Mouse (Mus musculus) gonadal fat pad, adult 2 months (tissue): Measurements from ENCODE around the gene Abcb1b. TPM values are rescaled to one million over a fixed set of nuclear protein-coding genes. Genes with fewer than 3 reads are reported as not detected.
"Not testable (repeated sequence)": the region's sequence is repeated elsewhere in the genome, so short reads cannot be mapped to it uniquely, and the experiment has no call there.

Experiments
- DNase-seq: peaks from one replicate; pipeline ENCODE4 v3.0.0-alpha.2; 2012; ENCODE audit warnings: low read depth
- polyA plus RNA-seq: library from polyadenylated mRNA; depleted of rRNA; stranded (reverse); fragments of >200 nt; gene quantifications from 2 replicates; pipeline ENCODE4 v1.2.3, GENCODE M21; 2012; rRNA removed

Gene Abcb1b
- polyA plus RNA-seq = 2.6 and 4.4 TPM in 2 replicates

DNA sequence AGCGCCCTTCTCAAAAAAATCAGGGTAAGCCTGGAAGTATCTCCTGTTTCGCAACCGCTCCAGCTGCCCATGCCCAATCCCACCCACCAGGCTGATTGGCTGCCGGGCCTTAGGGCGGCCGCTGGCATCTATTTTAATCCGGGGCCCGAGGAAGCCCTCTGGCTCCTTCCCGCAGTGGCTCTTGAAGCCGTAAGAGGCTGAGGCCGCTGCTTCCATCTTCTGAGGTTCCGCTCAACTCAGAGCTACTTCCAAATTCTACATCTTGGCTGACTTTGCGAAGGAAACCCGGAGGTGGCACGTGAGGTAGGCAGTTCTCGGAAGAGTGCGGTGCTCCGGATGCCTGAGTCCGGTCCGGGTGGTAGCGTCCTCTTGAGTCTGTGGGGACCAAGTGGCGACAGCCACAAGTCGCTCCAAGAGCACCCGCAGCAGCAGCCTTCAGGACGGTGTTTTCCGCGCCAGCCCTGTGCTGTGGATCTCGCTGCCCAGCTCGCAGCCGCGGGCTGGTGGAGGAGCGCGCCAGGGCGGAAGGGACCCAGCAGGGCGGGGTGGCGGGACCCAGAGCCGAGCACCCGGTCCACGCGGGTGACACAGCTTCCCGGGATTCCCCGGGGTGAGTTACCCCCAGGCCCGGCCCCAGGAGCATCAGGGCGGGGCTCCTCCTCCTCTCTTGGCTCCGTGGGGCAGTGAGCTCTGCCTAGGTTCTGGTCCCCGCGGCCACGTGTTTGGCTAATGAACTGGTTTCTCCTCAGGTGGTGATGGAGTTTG lies at the start of gene Abcb1b:
Gene Abcb1b, plus strand, starts transcription at position 161 of the 765 bp plus-strand sequence.
- peak; percentile 9 for DNase-seq

DNA sequence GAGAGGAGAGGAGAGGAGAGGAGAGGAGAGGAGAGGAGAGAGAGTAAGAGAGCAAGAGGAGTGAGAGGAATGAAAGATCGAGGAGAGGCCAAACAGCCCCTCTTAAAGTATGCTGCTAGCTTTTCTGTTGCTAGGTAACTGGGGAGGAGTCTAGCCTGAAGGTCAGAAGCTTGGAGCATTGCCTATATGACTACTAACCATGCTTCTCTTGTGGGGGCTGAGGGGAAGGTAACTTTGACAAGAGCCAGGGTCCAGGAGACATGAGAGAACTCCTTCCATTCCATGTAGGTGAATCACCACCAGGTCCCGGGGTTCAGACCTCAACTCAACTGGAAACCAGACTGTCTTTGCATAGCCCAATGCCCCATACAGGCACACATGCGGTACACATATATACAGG lies 25.1 kb upstream of the Abcb1b start:
- no peak for DNase-seq

DNA sequence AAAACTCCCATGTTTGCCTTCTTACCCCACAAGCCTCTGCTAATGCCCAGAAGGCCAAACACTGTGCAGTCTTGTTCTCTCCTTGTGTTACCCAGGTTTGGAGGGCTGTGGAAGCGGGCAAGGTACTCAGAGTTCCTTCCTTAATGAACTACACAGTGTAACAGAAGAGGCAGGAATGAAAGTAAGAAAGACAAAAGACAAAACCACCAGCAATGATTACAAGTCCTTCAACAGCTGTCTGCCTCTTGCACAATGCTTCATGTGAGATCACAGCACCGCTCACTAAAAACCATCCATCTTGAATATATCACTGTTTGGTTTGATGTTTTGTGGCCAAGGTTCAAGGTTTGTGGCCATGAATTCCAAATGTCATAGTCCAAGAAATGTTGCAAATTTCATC lies 19.6 kb upstream of the Abcb1b start:
- DNase-seq = no peak

DNA sequence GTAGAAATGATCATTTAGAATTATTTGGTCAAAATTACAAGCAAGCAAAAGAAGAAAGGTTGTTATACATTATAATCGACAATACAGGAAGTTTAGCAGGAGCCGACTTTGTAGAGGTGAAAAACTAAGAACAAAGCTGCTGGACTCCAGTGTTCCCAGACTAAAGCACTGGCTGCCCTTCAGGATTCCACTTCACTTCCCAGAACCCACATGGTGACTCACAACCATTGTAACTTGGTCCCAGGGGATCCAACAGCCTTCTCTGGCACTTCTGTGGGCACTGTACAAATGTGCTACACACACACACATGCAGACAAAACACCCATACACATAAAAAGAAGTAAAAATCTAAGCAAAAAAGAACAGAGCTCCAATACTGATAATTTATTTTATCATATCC lies 19.2 kb upstream of the Abcb1b start:
- no peak for DNase-seq

DNA sequence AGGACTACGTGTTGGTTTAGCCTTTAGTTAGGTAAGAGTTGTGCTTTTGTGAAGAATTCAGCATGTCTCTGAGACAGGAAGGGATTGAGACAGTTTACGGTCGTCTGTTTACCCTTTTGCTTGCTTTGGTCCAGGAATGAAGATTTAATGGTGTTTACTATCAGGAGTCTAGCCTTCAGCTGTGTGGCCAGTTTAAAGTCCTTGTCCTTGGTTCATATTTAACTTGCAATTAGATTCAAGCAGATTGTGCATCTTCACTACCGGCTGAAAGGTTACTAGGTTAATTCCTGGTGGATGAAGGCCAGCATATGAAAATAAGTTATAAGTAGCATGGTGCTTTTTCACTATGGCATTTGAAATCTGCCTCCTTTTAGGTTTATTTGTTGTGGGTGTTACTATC lies 5.7 kb upstream of the Abcb1b start:
- no peak for DNase-seq

DNA sequence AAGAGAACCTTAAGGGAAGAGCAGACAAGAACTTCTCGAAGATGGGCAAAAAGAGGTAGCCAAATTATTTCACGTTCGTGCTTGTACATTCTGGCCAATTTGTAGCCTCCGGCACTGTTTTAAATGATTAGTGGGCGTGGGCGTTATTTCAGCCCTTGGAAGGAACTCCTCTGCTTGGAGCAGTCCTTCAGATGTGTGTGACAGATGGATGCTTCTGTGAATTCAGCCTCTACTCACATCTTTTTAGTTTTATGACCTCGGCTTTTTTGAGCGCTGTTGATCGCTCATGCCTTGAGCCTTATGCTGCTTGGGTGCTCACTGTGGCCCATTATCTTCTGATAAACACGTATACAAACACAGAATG lies 787 bp downstream of the Abcb1b start:
- DNase-seq = no peak

DNA sequence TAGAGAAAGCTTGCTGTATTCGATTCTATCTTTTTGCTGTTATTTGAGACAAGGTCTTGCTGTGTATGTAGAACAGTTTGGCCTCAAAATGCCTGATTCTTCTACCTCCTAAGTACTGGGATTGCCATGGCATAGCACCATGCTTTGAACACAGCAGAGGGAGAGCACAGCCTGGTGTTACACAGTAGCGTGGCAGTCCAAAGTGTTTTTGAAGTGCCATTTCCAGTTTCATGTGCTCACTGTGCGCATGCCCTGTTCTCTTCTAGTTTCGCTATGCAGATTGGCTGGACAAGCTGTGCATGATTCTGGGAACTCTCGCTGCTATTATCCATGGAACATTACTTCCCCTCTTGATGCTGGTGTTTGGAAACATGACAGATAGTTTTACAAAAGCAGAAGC lies 7.8 kb downstream of the Abcb1b start:
- no peak for DNase-seq

DNA sequence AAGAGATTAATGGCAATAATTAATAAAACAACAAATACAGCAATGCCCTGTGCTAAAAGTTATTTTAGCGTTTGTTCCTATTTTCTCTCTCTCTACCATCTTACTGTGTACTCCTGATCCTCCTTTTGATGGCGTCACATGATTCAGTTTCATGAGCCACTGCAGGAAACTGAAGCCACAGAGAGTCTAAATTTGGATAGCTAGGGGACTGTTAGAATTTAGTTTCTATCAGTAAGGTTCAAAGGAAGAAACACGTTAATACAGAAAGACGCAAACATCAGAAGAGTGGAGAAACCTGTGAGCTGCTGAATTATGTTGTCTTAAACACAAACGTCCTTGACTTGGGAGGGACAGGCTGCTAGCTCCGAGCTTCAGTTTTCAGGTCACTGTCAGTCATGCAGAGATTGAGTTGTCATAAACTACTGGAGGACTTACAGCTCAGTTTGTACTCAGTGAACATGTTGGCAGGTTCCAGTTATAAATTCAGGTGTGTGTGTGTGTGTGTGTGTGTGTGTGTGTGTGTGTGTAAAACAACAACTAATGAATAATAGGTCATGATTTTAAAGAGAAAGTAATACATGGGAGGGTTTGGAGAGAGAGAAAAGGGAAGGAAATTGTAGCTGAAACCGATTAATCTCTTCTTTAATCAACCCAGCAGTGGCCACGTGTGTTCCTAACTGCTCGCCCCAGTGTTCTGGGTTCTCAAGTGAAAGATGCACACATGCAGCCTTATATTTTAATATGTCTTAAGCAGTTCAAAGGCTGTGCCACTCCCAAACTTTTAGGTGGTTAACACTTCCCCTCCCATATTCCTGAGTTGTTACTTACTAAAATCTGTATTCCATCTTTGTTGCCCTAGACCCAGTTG lies 9.4 kb downstream of the Abcb1b start:
- DNase-seq = no peak

DNA sequence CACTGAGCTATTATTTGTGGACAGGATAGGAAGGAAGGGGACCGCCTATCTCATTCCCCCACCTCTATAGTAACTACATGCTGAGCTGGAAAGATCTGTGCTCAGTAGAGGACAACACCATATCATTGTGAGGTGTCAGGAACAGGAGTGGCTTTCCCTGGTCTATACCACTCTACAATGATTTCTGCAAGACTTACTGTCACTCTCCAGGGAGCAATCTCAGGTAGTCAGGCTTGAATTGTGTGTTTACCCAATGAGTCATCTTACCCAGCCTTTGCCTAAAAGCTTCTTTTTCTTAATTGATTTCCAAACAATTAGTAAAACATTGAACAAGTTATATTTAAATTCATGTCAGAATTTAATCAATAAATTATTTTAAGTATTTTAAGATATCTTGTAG lies 15.9 kb downstream of the Abcb1b start:
- no peak for DNase-seq

DNA sequence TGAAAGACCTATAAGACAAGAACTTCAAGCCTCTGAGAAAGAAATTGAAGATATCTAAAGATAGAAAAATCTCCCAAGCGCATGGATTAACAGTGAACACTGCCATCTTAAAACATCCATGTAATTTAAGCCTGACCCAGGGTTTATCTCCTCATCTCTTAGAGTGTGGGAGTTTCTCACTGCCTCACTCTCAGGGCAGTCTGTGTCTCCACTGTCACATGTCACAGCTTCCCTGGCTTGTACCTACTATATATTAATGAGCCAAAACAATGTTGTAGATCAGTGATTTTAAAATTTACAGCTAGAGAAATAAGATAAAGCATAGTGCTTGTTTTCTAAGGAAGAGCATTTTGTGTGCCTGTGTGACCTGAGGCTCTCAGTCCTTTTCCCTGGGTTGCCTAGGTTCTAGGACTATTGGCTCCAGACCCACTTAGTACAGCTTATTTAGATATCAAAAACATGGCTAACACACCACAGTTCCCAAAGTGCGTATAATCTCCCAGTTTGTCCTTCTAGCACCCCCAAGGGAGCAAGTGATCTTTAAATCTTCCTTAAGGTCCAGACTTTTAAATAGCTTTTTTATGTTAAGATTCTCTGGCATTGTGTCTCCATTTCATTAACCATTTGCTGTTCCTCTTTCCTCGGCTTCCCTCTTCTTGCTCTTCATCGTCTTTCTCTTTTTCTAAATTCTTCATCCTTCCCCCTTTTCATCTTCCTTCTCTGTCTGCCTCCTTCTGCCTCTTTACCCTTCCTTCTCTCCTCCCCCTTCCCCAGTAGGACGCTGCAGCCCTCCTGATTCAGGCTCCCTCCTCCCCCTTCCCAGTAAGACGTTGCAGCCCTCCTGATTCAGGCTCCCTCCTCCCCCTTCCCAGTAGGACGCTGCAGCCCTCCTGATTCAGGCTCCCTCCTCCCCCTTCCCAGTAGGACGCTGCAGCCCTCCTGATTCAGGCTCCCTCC lies 22.0 kb downstream of the Abcb1b start:
- DNase-seq = no peak

DNA sequence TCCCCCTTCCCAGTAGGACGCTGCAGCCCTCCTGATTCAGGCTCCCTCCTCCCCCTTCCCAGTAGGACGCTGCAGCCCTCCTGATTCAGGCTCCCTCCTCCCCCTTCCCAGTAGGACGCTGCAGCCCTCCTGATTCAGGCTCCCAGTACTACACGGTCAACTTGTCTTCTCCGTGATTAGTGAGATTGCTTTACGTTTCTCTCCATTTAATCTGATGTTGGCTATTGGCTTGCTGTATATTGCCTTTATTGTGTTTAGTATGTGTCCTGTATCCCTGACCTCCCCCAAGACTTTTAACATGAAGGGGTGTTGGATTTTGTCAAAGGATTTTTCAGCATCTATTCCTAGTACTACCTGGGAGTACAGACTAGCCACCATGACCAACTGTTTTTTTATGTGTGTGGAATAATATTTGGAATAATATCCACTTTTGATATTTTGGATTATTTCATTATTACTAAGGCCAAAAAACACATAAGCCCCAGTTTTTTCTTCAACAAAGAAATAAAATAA lies 22.7 kb downstream of the Abcb1b start:
- not testable (repeated sequence) for DNase-seq

DNA sequence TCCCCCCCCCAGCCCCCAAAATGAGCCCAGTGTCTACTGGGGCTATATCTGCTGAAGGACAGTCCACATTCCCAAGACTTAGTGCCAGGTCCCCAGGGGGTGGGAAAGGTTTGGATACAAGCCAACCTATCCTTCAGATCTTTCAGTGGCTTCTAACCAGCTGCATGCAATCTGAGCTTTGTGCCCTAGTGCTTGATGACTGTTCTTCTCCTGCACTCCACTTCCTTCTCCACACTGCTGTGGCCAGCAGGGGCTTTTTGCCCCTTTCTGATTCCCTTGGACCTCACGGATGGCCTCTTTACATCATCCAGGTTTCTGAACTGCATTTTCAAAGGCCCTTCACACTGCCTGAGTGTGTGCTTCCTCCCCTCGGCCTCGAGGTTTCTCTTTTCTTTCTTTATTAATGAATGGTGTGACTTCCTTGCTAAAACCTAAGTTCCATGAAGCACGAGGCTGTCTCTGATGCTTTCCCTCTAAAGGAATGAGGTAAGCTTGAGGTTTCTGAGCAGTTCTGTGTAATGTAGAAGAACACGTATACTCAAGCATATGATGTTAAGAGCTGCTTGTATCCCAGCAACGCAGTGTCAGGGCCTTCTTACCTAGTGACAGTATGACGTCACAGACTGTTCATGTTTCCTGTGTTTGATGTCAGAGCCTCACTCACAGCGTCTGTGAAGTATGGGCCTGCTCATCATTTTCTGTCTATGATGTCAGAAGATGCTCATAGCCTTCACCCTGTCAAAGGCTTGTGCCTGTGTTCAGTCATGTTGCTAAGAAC lies 40.9 kb downstream of the Abcb1b start:
- DNase-seq = no peak

DNA sequence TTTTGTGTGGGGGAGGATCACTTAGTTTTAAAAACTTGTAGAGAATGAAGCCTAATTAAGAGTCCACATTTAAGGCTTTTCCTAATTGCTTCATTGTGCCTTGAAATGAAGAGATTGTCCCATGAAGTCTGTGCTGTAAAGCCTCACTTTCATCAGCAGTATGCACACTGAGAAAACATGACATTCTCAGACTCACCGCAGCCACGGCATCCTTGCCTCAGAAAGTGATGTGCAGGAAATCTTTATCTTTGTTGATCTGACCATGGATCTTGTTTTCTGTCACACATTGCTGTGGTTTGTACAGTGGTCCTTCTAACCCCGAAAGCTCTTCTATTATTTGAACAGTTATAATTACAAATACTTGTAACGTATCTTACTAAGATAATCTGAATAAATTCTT lies 41.7 kb downstream of the Abcb1b start:
- no peak for DNase-seq

DNA sequence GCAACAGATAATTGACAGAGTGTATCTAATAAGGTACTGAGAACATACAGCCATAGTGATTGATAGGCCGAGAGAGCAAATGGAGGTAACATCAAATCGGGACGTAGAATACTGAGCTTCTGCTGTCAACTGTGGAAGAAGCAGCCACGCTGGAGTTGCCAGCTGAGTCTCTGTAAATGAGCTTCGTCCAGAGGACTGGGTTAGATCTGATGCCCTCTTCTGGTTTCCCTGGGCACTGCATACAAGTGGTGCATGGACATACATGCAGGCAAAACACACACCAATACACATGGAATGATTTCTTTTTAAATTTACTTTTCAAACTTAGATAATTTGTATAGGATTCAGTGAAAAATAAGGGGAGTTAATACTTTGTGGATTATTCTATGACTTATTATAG lies 42.9 kb downstream of the Abcb1b start:
- DNase-seq = no peak

DNA sequence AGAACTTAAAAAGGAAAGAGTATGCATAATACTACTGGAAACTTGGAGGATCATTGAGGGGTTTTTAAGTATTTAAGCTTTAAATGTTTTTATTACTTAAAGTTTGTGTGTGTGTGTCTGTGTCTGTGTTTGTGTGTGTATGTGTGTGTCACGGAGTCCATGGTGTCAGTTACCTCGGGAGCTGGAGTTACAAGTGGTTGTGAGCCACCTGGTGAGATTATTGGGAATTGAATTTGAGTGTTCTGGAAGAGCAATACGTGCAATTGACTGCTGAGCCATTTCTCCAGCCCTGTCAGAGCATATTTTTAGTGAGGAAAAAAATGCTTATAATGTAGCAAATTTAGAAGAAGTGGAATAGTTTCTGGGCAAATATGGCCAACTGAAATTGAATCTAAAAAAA lies 44.9 kb downstream of the Abcb1b start:
- no peak for DNase-seq

DNA sequence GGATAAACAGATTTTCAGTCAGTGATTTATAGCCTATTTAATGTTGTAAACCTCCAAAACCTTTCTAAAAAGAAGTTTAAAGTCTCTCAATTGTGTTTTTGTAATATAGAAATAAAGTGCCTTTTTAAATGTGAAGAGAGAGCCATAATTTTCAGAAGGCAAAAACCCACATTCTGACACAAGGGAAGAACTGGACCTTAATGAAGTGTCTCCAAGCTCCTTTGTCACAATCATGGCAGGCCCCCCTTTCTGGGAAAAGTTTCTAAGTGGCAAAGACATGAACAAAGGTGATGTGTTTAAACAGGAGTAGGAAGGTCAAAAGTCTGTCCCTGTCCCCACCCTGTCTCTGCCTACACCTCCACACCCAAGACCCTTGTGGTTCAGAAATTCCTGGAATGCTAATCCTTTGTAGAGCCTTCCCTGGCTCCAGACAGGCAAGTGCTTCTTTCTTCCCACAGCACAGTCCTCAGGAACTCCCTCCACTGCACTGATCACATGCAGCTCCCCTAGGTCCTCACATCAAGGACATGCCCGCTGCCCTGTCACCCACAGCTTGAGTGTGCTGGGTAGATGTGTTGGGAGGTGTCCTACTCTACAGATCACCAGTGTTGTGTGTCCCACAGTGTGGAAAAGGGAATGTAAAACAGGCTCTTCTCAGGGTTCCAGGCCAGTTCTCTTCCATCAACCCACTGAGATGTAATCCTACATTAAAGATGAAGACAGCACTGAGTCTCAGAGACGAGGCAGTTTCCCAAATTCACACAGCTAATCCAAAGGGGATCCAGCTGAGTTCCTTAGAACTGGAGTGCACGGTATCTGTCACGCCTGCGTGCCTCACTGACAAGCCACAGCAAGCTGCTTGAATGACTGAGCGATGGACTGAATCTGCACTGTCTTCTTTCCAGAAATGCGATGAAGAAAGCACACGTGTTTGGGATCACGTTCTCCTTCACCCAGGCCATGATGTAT lies 50.9 kb downstream of the Abcb1b start:
- not testable (repeated sequence) for DNase-seq

DNA sequence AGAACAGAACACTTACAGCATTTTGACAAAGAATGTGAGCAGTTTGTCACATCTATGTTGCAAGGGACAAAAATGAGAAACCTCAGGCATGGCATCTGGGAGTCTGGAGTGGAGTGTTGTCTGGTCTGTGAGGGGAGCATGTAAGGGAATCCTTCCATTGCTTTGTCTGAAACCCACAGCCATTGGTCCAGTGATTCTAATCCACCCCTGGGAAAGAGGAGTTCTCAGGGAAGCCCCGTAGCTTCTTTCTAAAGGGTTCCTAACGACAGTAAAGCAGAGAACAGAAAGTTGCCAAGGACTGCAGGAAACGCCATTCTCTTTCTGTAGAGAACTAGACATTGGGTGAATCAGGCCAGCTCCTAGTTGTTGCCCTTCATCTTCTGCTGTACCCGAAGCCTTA lies 52.9 kb downstream of the Abcb1b start:
- DNase-seq = no peak

DNA sequence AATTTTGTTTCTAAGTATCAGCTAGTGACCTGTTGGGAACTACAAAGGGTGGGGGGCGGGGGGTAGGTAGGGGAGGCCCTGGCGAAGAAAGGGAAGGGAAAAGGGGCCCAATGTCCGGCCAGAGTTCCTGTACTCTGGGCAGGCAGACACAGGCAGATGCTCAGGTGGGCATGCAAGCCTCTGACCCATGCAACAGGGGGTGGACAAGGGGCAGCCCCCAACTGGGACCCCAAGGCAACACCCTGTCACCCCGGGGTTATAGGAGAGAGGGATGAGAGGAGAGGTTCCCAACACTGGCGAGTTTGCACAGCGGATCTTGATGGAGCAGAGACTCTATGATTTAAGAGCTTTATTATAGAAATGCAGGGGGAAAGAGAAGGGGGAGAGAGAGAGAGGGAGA lies 59.3 kb downstream of the Abcb1b start:
- DNase-seq = no peak

DNA sequence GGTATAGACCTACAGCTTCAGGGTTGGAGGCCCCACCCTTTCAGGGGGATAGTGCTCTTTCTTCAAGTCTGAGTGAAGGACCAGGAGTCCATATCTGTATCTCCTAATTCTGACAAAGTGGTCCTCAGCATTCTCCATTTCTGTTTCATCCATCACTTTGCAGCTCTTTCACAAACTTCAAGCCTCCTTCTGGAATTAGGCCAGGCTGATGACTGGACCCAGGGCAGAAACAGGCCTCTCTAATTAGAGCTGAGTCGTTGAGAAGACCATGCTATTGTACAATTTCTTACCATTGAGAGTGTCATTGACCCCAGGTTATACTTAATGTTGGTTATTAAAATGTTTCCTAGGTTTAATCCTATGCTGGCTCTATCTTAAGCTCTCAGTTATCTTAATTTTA lies 63.9 kb downstream of the Abcb1b start:
- no peak for DNase-seq
